Mouse (Mus musculus) neural tube, embryonic 12.5 days (tissue): ENCODE results near the gene Btbd9. TPM values are rescaled to one million over a fixed set of nuclear protein-coding genes. Genes with fewer than 3 reads are reported as not detected.

Experiments
- ATAC-seq: fragments of 200-750 bp; cut with Nextera tagmentation; 2 replicates; pipeline ENCODE4 v1.8.0; 2017; ENCODE audit warnings: low read depth, mild to moderate bottlenecking, moderate TSS enrichment, moderate library complexity; ENCODE audit not compliant: low FRiP score
- H3K27ac ChIP-seq: fragments of 300-500 bp; sonication (generic); 2 replicates; pipeline ENCODE4 v1.5.1; 2016
- H3K27me3 ChIP-seq: fragments of 300-500 bp; sonication (generic); replicated peaks from 2 replicates; pipeline ENCODE4 v1.6.1; 2016; ENCODE audit warnings: mild to moderate bottlenecking
- H3K36me3 ChIP-seq: fragments of 300-500 bp; sonication (generic); 2 replicates; pipeline ENCODE4 v1.6.1; 2016; ENCODE audit warnings: mild to moderate bottlenecking
- H3K4me1 ChIP-seq: fragments of 300-500 bp; sonication (generic); 2 replicates; pipeline ENCODE4 v1.6.1; 2016
- H3K4me2 ChIP-seq: fragments of 300-500 bp; sonication (generic); replicated peaks from 2 replicates; pipeline ENCODE4 v1.6.1; 2016; ENCODE audit warnings: mild to moderate bottlenecking
- H3K4me3 ChIP-seq: fragments of 300-500 bp; sonication (generic); 2 replicates; pipeline ENCODE4 v1.5.1; 2016
- H3K9ac ChIP-seq: fragments of 300-500 bp; sonication (generic); 2 replicates; pipeline ENCODE4 v1.6.1; 2016; ENCODE audit warnings: mild to moderate bottlenecking
- H3K9me3 ChIP-seq: fragments of 300-500 bp; sonication (generic); 2 replicates; pipeline ENCODE4 v1.6.1; 2016; ENCODE audit warnings: mild to moderate bottlenecking
- WGBS: fragments of 180-500 bp; shearing (Covaris S2); methylation state at CpG from one replicate; pipeline ENCODE4 v1.1.7; 2016; 5-methylcytosine and 5-hydroxymethylcytosine counted together
- polyA plus RNA-seq: library from polyadenylated mRNA; unstranded; fragments of >200 nt; fragmentation: Nextera tagmentation; extraction: Ambion mirVana; gene quantifications from 2 replicates; pipeline ENCODE4 v1.2.1, GENCODE M21; 2016

The Btbd9 gene
- polyA plus RNA-seq, 1 experiment from 2014 or later = 88.6 TPM

GRCm38 (mm10) chr17:30230428-30230827, 345.9 kb downstream of the Btbd9 start:
- Histone ChIP-seq H3K9ac (no peak overlapping the region), H3K4me1 (peaks cover 33% of the 10 kb centered on the region), H3K4me2 (no peak overlapping the region), H3K4me3 (no peak overlapping the region), H3K36me3 (no peaks in the 10 kb centered on the region), H3K9me3 (no peaks in the 10 kb centered on the region), H3K27ac (no peak overlapping the region), H3K27me3 (no peaks in the 10 kb centered on the region)
- ATAC-seq = no peak
- 85% methylated on average over 4 of the region's 4 CpGs for WGBS

- Histone ChIP-seq H3K4me2 (no peak overlapping the region), H3K4me1 (peaks cover 41% of the 10 kb centered on the region), H3K4me3 (no peak overlapping the region), H3K36me3 (no peaks in the 10 kb centered on the region), H3K27me3 (no peaks in the 10 kb centered on the region), H3K9ac (no peak overlapping the region), H3K9me3 (no peaks in the 10 kb centered on the region), H3K27ac (no peak overlapping the region)
- no peak for ATAC-seq
- 88% methylated on average over 10 of the region's 10 CpGs for WGBS
Measured at GRCm38 (mm10) chr17:30228439-30229215, 347.7 kb downstream of the Btbd9 start.

- peaks cover 54% of the 10 kb centered on the region for H3K4me1 ChIP-seq
- H3K27me3 ChIP-seq = no peaks in the 10 kb centered on the region
- no peak overlapping the region; the same call in 1 of the 2 replicates for H3K9ac ChIP-seq
- H3K4me2 ChIP-seq = no peak overlapping the region
- H3K36me3 ChIP-seq = 0 out of 2 replicates have a peak, but pooled peaks cover 1% of the 10 kb centered on the region
- no peak overlapping the region for H3K4me3 ChIP-seq
- no peak overlapping the region for H3K27ac ChIP-seq
- WGBS = 37% methylated on average over 5 of the region's 5 CpGs
- no peak for ATAC-seq
- H3K9me3 ChIP-seq = no peaks in the 10 kb centered on the region
Measured at GRCm38 (mm10) chr17:30225030-30225740, 351.1 kb downstream of the Btbd9 start.

GRCm38 (mm10) chr17:30222837-30223236, 353.5 kb downstream of the Btbd9 start:
- H3K27ac ChIP-seq = no peak overlapping the region
- H3K4me2 ChIP-seq = no peak overlapping the region
- H3K9ac ChIP-seq = no peak overlapping the region
- WGBS = 34% methylated on average over 12 of the region's 12 CpGs
- H3K4me3 ChIP-seq = no peak overlapping the region
- H3K27me3 ChIP-seq = no peaks in the 10 kb centered on the region
- H3K4me1 ChIP-seq = peaks cover 44% of the 10 kb centered on the region
- ATAC-seq = 0 out of 2 replicates have a peak, but pooled peaks have one; percentile 22
- peaks cover 21% of the 10 kb centered on the region for H3K36me3 ChIP-seq
- H3K9me3 ChIP-seq = no peaks in the 10 kb centered on the region

- Histone ChIP-seq H3K4me3 (no peak overlapping the region), H3K27me3 (no peaks in the 10 kb centered on the region), H3K4me1 (peaks cover 44% of the 10 kb centered on the region), H3K9me3 (no peaks in the 10 kb centered on the region), H3K36me3 (peaks cover 21% of the 10 kb centered on the region), H3K4me2 (no peak overlapping the region), H3K27ac (no peak overlapping the region), H3K9ac (no peak overlapping the region)
- ATAC-seq = no peak
- 71% methylated on average over 11 of the region's 11 CpGs for WGBS
Measured at GRCm38 (mm10) chr17:30222361-30222760, 353.9 kb downstream of the Btbd9 start.

GRCm38 (mm10) chr17:30221677-30222076, 354.6 kb downstream of the Btbd9 start:
- WGBS = 78% methylated on average over 14 of the region's 14 CpGs
- Histone ChIP-seq H3K4me1 (peaks cover 44% of the 10 kb centered on the region), H3K36me3 (peaks cover 21% of the 10 kb centered on the region), H3K27ac (no peak overlapping the region), H3K9me3 (no peaks in the 10 kb centered on the region), H3K4me2 (no peak overlapping the region), H3K27me3 (no peaks in the 10 kb centered on the region), H3K9ac (no peak overlapping the region), H3K4me3 (no peak overlapping the region)
- no peak for ATAC-seq

GRCm38 (mm10) chr17:30215741-30216140, 360.5 kb downstream of the Btbd9 start:
- 80% methylated on average over 4 of the region's 4 CpGs for WGBS
- H3K4me3 ChIP-seq = no peak overlapping the region
- H3K4me1 ChIP-seq = peaks cover 18% of the 10 kb centered on the region
- no peak overlapping the region for H3K4me2 ChIP-seq
- no peak for ATAC-seq
- H3K36me3 ChIP-seq = peaks cover 28% of the 10 kb centered on the region
- no peaks in the 10 kb centered on the region for H3K9me3 ChIP-seq
- H3K9ac ChIP-seq = no peak overlapping the region
- H3K27ac ChIP-seq = no peak overlapping the region
- H3K27me3 ChIP-seq = no peaks in the 10 kb centered on the region

- no peak overlapping the region for H3K4me2 ChIP-seq
- H3K27ac ChIP-seq = no peak overlapping the region
- peaks cover 28% of the 10 kb centered on the region for H3K36me3 ChIP-seq
- H3K4me1 ChIP-seq = peaks cover 18% of the 10 kb centered on the region
- no peak for ATAC-seq
- WGBS = 90% methylated on average over 6 of the region's 6 CpGs
- H3K9ac ChIP-seq = no peak overlapping the region
- H3K4me3 ChIP-seq = no peak overlapping the region
- H3K9me3 ChIP-seq = no peaks in the 10 kb centered on the region
- H3K27me3 ChIP-seq = no peaks in the 10 kb centered on the region
Measured at GRCm38 (mm10) chr17:30214393-30214792, 361.9 kb downstream of the Btbd9 start.

- WGBS = 92% methylated on average over 5 of the region's 5 CpGs
- H3K4me3 ChIP-seq = no peak overlapping the region
- H3K27ac ChIP-seq = no peak overlapping the region
- H3K27me3 ChIP-seq = no peaks in the 10 kb centered on the region
- peaks cover 18% of the 10 kb centered on the region for H3K4me1 ChIP-seq
- peaks cover 29% of the 10 kb centered on the region for H3K36me3 ChIP-seq
- H3K4me2 ChIP-seq = no peak overlapping the region
- H3K9ac ChIP-seq = no peak overlapping the region
- H3K9me3 ChIP-seq = no peaks in the 10 kb centered on the region
- no peak for ATAC-seq
Measured at GRCm38 (mm10) chr17:30213371-30213770, 362.9 kb downstream of the Btbd9 start.

- Histone ChIP-seq H3K27me3 (no peaks in the 10 kb centered on the region), H3K4me3 (no peak overlapping the region), H3K27ac (no peak overlapping the region), H3K9me3 (no peaks in the 10 kb centered on the region), H3K9ac (no peak overlapping the region), H3K4me2 (no peak overlapping the region), H3K4me1 (peaks cover 18% of the 10 kb centered on the region), H3K36me3 (peaks cover 30% of the 10 kb centered on the region)
- WGBS = 77% methylated on average over 12 of the region's 12 CpGs
- ATAC-seq = no peak
Measured at GRCm38 (mm10) chr17:30212647-30213046, 363.6 kb downstream of the Btbd9 start.

GRCm38 (mm10) chr17:30210936-30211335, 365.4 kb downstream of the Btbd9 start:
- peaks cover 15% of the 10 kb centered on the region for H3K4me1 ChIP-seq
- no peaks in the 10 kb centered on the region for H3K27me3 ChIP-seq
- no peak overlapping the region for H3K9ac ChIP-seq
- ATAC-seq = no peak
- H3K4me3 ChIP-seq = no peak overlapping the region
- H3K27ac ChIP-seq = no peak overlapping the region
- peaks cover 32% of the 10 kb centered on the region for H3K36me3 ChIP-seq
- 96% methylated on average over 6 of the region's 6 CpGs for WGBS
- H3K4me2 ChIP-seq = no peak overlapping the region
- H3K9me3 ChIP-seq = no peaks in the 10 kb centered on the region

GRCm38 (mm10) chr17:30210262-30210661, 366.0 kb downstream of the Btbd9 start:
- H3K4me2 ChIP-seq = no peak overlapping the region
- H3K27ac ChIP-seq = no peak overlapping the region
- H3K27me3 ChIP-seq = no peaks in the 10 kb centered on the region
- H3K9ac ChIP-seq = no peak overlapping the region
- H3K9me3 ChIP-seq = no peaks in the 10 kb centered on the region
- WGBS = 94% methylated on average over 8 of the region's 8 CpGs
- peaks cover 14% of the 10 kb centered on the region for H3K4me1 ChIP-seq
- H3K4me3 ChIP-seq = no peak overlapping the region
- peaks cover 32% of the 10 kb centered on the region for H3K36me3 ChIP-seq
- no peak for ATAC-seq
